Mouse (Mus musculus): ENCODE measurements around the gene Paqr4.

- TF ChIP-seq CTCF (IDR thresholded peaks at IDR 0.05) (no peak), EP300 (IDR thresholded peaks at IDR 0.05) (no peak)
Measured at GRCm38 (mm10) chr17:23773676-23774075, 33.0 kb upstream of the Paqr4 start.
